Mouse (Mus musculus) cerebellum, adult 2 months (tissue): ENCODE results near the gene Ppp1ca. TPM values are rescaled to one million over a fixed set of nuclear protein-coding genes. Genes with fewer than 3 reads are reported as not detected.
A peak's percentile ranks its signal among the peaks of the same experiment; 100 is the strongest.

ENCODE experiments used
- DNase-seq, 2 experiments: peaks; one replicate each; pipeline ENCODE4 v3.0.0; 2021
- H3K27ac ChIP-seq: fragments of 200-500 bp; 2 replicates; pipeline ENCODE4 v1.5.1; 2012; ENCODE audit warnings: low read length, control low read depth, inconsistent platforms; ENCODE audit not compliant: insufficient read depth
- H3K27me3 ChIP-seq: fragments of 200-500 bp; 2 replicates; pipeline ENCODE4 v1.6.1; 2012; ENCODE audit warnings: inconsistent platforms, mild to moderate bottlenecking, low read length, moderate library complexity; ENCODE audit not compliant: control insufficient read depth, insufficient read depth
- H3K4me1 ChIP-seq: fragments of 200-500 bp; 2 replicates; pipeline ENCODE4 v1.6.1; 2011; ENCODE audit warnings: low read length; ENCODE audit not compliant: control insufficient read depth, insufficient read depth
- H3K4me3 ChIP-seq: fragments of 200-500 bp; replicated peaks from 2 replicates; pipeline ENCODE3; 2011; ENCODE audit warnings: mild to moderate bottlenecking, low read depth, low read length, control low read depth; ENCODE audit not compliant: insufficient read depth
- CTCF ChIP-seq: fragments of 200-500 bp; IDR thresholded peaks from 2 replicates; pipeline ENCODE4 v1.5.1; 2011; ENCODE audit warnings: low read depth, mild to moderate bottlenecking, control low read depth, low read length, moderate library complexity, borderline replicate concordance; ENCODE audit not compliant: insufficient read depth
- POLR2A ChIP-seq: fragments of 200-500 bp; IDR thresholded peaks from 2 replicates; pipeline ENCODE4 v1.6.1; 2011; ENCODE audit warnings: low read length, control low read depth, borderline replicate concordance; ENCODE audit not compliant: insufficient read depth
- WGBS: fragments of 180-500 bp; shearing (Covaris S2); methylation state at CpG from one replicate; pipeline ENCODE4 v1.1.7; 2018; 5-methylcytosine and 5-hydroxymethylcytosine counted together
- polyA plus RNA-seq: library from polyadenylated mRNA; depleted of rRNA; stranded (reverse); fragments of >200 nt; gene quantifications from 2 replicates; pipeline ENCODE4 v1.2.3, GENCODE M21; 2012

The Ppp1ca gene
- polyA plus RNA-seq, 1 experiment, result 316 TPM

DNA sequence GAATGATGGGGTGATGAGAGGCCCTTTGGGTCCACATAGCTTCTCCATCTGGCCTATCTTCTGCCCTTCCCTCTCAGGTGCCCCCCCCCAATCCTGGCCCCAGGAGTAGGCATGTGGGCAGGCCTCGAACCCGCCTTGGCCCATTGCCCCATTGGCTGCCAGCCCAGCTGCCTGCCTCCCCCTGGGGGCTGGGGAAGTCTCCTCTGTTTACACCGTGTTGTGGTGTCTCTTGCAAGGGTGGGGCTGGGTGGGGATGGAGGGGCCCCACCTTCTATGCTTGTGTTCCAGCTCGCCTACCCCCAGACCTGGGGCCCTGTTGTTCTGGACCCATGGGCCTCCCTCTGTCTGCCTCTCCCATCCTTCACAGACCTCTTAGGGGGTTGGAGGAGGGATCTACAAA lies 28.6 kb downstream of the Ppp1ca start:
- Histone ChIP-seq H3K4me1 (peaks cover 17% of the 10 kb centered on the region), H3K4me3 (no peak overlapping the region), H3K27ac (no peak overlapping the region), H3K27me3 (no peaks in the 10 kb centered on the region)
- TF ChIP-seq POLR2A, result no peak
- TF ChIP-seq CTCF, result no peak
- WGBS, result 29% methylated on average over 4 of the region's 4 CpGs
- no peak for DNase-seq

GRCm38 (mm10) chr19:4220957-4221743 lies 29.3 kb downstream of the Ppp1ca start:
- WGBS, result 51% methylated on average over 14 of the region's 14 CpGs
- TF ChIP-seq CTCF (no peak), POLR2A (no peak)
- H3K4me3 ChIP-seq, result no peak overlapping the region

DNA sequence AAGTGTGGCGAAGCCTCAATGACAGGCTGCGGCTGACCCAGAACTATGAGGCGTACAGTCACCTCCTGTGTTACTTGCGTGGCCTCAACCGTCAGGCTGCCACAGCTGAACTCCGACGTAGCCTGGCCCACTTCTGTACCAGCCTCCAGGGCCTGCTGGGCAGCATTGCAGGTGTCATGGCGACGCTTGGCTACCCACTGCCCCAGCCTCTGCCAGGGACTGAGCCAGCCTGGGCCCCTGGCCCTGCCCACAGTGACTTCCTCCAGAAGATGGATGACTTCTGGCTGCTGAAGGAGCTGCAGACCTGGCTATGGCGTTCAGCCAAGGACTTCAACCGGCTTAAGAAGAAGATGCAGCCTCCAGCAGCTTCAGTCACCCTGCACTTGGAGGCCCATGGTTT lies 30.3 kb downstream of the Ppp1ca start:
- no peak for DNase-seq
- H3K27me3 ChIP-seq, result no peaks in the 10 kb centered on the region
- H3K27ac ChIP-seq, result no peak overlapping the region
- no peak overlapping the region for H3K4me3 ChIP-seq
- peaks cover 12% of the 10 kb centered on the region for H3K4me1 ChIP-seq
- WGBS, result 62% methylated on average over 11 of the region's 11 CpGs
- TF ChIP-seq CTCF (no peak), POLR2A (no peak)

More at GRCm38 (mm10) chr19:4220957-4221743, 29.3 kb downstream of the Ppp1ca start:
- peaks cover 12% of the 10 kb centered on the region for H3K4me1 ChIP-seq
- DNase-seq, result no peak
- H3K27ac ChIP-seq, result no peak overlapping the region
- H3K27me3 ChIP-seq, result no peaks in the 10 kb centered on the region

DNA sequence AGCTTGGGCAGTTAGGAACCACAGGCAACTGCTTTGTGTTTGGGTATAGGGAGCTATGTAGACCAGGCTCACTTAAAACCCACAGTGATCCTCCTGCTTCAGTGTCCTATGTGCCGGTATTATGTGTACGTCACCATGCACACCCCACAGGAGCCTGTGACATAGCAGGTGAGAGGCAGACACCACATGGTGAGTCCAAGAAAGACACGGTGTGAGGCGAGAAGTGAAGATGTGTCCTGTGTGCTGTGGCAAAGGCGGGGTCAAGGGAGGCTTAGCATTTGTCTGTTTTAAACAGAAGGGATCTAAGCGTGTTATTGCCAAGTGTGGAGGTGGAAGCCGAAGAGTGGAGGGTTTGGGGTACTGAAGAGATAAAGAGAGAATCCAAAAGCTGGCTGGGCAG lies 34.9 kb downstream of the Ppp1ca start:
- WGBS, result 86% methylated on average over 7 of the region's 7 CpGs

DNA sequence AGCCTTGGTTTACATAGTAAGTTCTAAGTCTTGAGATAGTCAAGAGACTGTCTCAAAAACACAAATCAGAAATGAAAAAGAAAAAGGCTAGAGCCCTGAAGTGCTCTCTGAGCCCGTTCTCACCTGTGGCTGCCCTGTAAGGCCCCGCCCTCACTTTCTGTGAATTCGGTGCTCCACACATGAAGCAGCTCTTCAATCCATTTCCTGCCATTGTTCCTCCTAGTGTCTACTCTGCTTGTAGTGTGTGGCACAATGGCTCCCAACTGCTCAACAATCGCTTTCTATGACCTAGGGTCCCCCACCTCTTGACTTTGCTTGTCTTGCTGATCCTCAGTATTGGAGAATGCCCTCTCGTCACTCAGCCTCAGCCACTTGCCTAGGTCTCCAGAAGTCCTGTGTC lies 35.6 kb downstream of the Ppp1ca start:
- H3K4me1 ChIP-seq, result no peaks in the 10 kb centered on the region
- TF ChIP-seq POLR2A, result no peak
- H3K27ac ChIP-seq, result no peak overlapping the region
- no peak overlapping the region for H3K4me3 ChIP-seq
- 83% methylated on average over 5 of the region's 5 CpGs for WGBS
- no peaks in the 10 kb centered on the region for H3K27me3 ChIP-seq
- no peak for DNase-seq

More for the DNA sequence above, 34.9 kb downstream of the Ppp1ca start:
- H3K4me1 ChIP-seq, result no peaks in the 10 kb centered on the region
- H3K27me3 ChIP-seq, result no peaks in the 10 kb centered on the region
- no peak for TF ChIP-seq POLR2A
- TF ChIP-seq CTCF, result no peak
- H3K27ac ChIP-seq, result no peak overlapping the region
- no peak overlapping the region for H3K4me3 ChIP-seq
- DNase-seq, result no peak

GRCm38 (mm10) chr19:4227894-4228678 lies 36.2 kb downstream of the Ppp1ca start:
- DNase-seq, result peak; percentile 72 to 79
- H3K27me3 ChIP-seq, result no peaks in the 10 kb centered on the region
- 20% methylated on average over 8 of the region's 8 CpGs for WGBS
- no peaks in the 10 kb centered on the region for H3K4me1 ChIP-seq
- no peak overlapping the region for H3K27ac ChIP-seq
- no peak for TF ChIP-seq POLR2A
- peak; percentile 92 for TF ChIP-seq CTCF
- no peak overlapping the region for H3K4me3 ChIP-seq

DNA sequence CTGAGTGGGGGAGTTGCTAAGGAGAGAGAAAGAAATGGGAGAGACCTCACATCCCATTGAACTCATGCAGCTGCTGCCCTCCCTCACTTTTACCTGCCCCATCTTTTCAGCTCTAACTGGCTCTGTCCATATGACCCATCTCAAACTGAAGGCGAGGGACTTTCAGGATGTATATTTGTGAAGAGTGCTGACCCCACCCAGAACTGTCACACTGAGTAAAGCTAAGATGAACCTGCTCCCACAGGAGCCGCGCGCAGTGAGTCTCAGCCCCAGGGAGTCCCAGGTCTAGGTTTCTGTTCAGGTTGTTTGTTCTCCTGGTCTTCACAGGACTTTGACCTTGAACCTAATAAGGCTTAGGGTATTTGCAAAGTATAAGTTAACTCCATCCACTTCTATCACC lies 37.0 kb downstream of the Ppp1ca start:
- Histone ChIP-seq H3K4me3 (no peak overlapping the region), H3K27me3 (no peaks in the 10 kb centered on the region), H3K27ac (no peak overlapping the region), H3K4me1 (no peaks in the 10 kb centered on the region)
- TF ChIP-seq POLR2A, result no peak
- no peak for TF ChIP-seq CTCF
- WGBS, result 86% methylated on average over 4 of the region's 4 CpGs
- no peak for DNase-seq
